Mouse (Mus musculus): ENCODE data around the gene Zfp978. TPM values are rescaled to one million over a fixed set of nuclear protein-coding genes. Genes with fewer than 3 reads are reported as not detected.

Zfp978 gene
- not detected for polyA plus RNA-seq (2017; shearing (Covaris generic))

GRCm38 (mm10) chr4:147361003-147361402, at the start of gene Zfp978:
Gene Zfp978 (plus strand): TSS chr4:147361303.

Other genes starting within 250 kb of the Zfp978 start
- gene Zfp991, start 229.3 kb upstream of the Zfp978 start, polyA plus RNA-seq (2017; shearing (Covaris generic)): 7.7 TPM
- gene Zfp988, start 55.6 kb upstream of the Zfp978 start, polyA plus RNA-seq (2017; shearing (Covaris generic)): 0.85 TPM
- gene Zfp982, start 131.1 kb downstream of the Zfp978 start, polyA plus RNA-seq (2017; shearing (Covaris generic)): not detected
- gene Gm16503, start 178.9 kb downstream of the Zfp978 start, polyA plus RNA-seq (2017; shearing (Covaris generic)): 0.79 TPM
- gene Zfp985, start 192.0 kb downstream of the Zfp978 start, polyA plus RNA-seq (2017; shearing (Covaris generic)): 0.71 TPM

Data from effector memory CD4-positive, alpha-beta T cell, adult 5 months (primary cell).